Mouse (Mus musculus) cortical plate, adult 2 months (tissue): ENCODE measurements around the gene Defb23. TPM values are rescaled to one million over a fixed set of nuclear protein-coding genes. Genes with fewer than 3 reads are reported as not detected.

Source experiments
- H3K27ac ChIP-seq: fragments of 200-500 bp; 2 replicates; pipeline ENCODE4 v1.5.1; 2012; ENCODE audit warnings: low read length, control low read depth, inconsistent platforms; ENCODE audit not compliant: insufficient read depth
- H3K4me1 ChIP-seq: fragments of 200-500 bp; 2 replicates; pipeline ENCODE4 v1.6.1; 2011; ENCODE audit warnings: low read length; ENCODE audit not compliant: control insufficient read depth, insufficient read depth
- H3K4me3 ChIP-seq: fragments of 200-500 bp; 2 replicates; pipeline ENCODE4 v1.5.1; 2011; ENCODE audit warnings: mild to moderate bottlenecking, low read length, control low read depth; ENCODE audit not compliant: insufficient read depth
- CTCF ChIP-seq: fragments of 200-500 bp; IDR thresholded peaks from 2 replicates; pipeline ENCODE4 v1.5.1; 2011; ENCODE audit warnings: mild to moderate bottlenecking, control low read depth, low read length; ENCODE audit not compliant: insufficient read depth; ENCODE audit errors: extremely low read depth
- POLR2A ChIP-seq: fragments of 200-500 bp; IDR thresholded peaks from 2 replicates; pipeline ENCODE4 v1.6.1; 2011; ENCODE audit warnings: mild to moderate bottlenecking, low read length, control low read depth; ENCODE audit not compliant: insufficient read depth; ENCODE audit errors: extremely low read depth
- polyA plus RNA-seq: library from polyadenylated mRNA; depleted of rRNA; stranded (reverse); fragments of >200 nt; gene quantifications from 2 replicates; pipeline ENCODE4 v1.2.3, GENCODE M21; 2012

Defb23 gene
- polyA plus RNA-seq, 1 experiment: not detected

DNA sequence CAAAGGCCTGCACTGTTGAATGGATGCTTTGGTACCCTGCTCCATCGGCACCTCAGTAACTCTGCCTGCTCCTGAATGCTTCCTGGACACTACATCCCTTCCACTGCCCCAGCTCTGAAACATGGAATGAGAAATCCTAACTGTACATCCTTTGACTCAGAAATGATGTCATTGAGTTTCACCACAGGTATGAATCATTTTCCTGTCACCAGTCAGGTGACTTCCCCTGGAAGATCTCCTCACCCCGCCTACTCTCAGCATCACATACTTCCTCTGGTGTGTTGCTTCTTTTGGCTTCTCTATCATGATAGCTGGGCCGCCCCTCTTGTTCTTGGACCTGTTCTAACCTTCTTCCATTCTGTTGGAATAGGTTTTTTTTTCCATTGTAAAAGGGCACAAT is 16.5 kb upstream of the Defb23 start:
- Histone ChIP-seq H3K27ac (no peak overlapping the region), H3K4me1 (no peaks in the 10 kb centered on the region), H3K4me3 (no peak overlapping the region)
- TF ChIP-seq POLR2A: no peak
- no peak for TF ChIP-seq CTCF

DNA sequence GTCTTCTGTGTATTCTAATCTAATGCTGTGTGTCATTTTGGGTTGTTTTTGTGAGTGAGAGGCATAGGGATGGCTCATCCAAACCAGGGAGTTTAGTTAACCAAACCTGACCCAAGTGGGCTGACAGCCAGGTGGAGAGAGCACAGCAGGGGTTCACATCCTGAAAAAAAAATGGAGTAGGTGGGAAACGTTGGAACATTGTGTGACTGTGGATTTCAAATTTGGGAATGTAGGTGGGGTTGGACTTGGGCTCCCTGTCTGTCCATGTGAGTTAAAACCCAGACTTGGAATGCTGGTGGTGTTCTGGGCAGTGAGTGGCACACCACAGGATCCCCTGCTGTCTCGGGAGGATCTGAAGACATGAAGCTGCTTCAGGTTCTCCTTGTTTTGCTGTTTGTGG is 12.3 kb upstream of the Defb23 start, which contains the start of gene Defb20:
Gene Defb20, plus strand, starts transcription at position 301 of the 400 bp plus-strand sequence.
- no peak within 1 kb of the TSS for H3K4me3 ChIP-seq
- no peaks in the 10 kb centered on the region for H3K4me1 ChIP-seq
- no peak within 1 kb of the TSS for H3K27ac ChIP-seq
- TF ChIP-seq CTCF: no peak
- no peak for TF ChIP-seq POLR2A

DNA sequence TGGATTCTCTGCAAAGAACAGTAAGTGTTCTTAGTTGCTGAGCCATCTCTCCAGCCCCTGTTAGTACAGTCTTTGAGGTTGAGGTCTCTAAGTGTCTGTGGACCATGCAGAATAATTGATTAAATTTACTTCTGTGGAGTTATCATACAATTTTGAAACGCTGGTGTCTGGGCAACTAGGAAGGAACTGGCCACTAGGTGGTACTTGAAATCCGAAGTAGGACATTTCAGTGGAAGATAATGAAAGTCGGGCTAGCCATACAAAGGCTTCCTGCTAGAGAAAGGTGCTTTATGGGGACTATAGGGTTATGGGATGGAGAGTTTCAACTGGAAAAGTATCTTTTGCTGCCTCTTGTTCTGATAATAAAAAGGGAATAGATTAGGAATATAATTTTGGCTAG is 8.0 kb upstream of the Defb23 start:
- H3K4me1 ChIP-seq: no peaks in the 10 kb centered on the region
- H3K27ac ChIP-seq: no peak overlapping the region
- no peak overlapping the region for H3K4me3 ChIP-seq
- TF ChIP-seq POLR2A (no peak), CTCF (0 out of 2 replicates have a peak, but pooled peaks have one; percentile 1)

GRCm38 (mm10) chr2:152470973-152471372 is 6.6 kb upstream of the Defb23 start:
- Histone ChIP-seq H3K4me1 (no peaks in the 10 kb centered on the region), H3K4me3 (no peak overlapping the region), H3K27ac (no peak overlapping the region)
- TF ChIP-seq CTCF: peak; percentile 28; the same call in 1 of the 2 replicates
- no peak for TF ChIP-seq POLR2A

GRCm38 (mm10) chr2:152459241-152459640 is 5.2 kb downstream of the Defb23 start:
- TF ChIP-seq CTCF (no peak), POLR2A (no peak)
- Histone ChIP-seq H3K4me1 (no peaks in the 10 kb centered on the region), H3K27ac (no peak overlapping the region), H3K4me3 (no peak overlapping the region)

DNA sequence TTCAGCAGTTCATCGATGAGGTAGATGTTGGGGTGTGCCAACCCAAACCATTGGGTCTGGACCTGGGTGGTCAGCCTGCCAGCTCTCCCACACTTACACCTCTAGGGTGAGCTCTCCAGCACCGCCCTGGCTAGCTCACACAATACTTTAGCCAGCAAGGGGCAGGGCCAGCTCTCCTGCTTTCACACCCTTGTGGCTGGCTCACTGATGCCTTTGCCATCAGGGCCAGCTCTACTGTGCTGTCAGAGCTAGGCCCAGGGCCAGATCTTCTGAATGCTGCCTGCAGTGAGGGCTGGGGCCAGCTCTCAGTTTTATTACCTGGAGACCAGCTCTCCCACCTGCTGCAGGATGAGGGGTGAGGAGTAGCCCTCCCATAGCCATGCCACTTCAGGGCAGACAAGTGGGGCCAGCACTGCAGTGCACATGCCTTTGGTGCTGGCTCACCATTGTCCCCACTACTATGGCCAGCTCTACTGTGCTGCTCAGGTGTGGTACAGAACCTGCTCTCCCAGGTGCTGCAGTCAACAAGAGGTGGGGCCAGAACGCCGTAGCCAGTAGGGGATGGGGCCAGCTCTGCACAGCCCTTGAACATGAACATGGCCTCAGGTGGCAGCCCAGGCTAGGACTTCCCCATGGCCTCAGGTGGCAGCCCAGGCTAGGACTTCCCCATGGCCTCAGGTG is 12.2 kb downstream of the Defb23 start:
- Histone ChIP-seq H3K4me1 (no peaks in the 10 kb centered on the region), H3K27ac (no peak overlapping the region), H3K4me3 (no peak overlapping the region)
- TF ChIP-seq CTCF (no peak), POLR2A (no peak)

DNA sequence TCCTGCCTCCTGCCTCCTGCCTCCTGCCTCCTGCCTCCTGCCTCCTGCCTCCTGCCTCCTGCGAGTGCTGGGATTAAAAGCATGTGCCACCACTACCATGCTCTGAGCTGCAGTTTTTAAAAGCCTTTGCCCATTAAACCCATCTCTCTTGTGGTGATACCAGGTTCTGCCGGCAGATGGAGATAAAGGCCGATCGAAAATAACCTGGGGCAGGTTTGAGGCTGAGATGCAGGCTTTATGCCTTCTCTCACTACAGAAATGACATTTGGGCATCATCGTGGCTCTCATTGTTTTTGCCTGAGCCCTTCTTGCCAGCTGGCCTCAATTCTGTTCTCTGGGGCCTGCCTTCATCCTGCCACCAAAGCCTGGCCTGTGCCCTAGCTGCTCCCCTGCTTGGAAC is 14.2 kb downstream of the Defb23 start:
- Histone ChIP-seq H3K27ac (no peak overlapping the region), H3K4me3 (no peak overlapping the region), H3K4me1 (no peaks in the 10 kb centered on the region)
- TF ChIP-seq CTCF: peak; percentile 65
- TF ChIP-seq POLR2A: no peak

- no peak for TF ChIP-seq CTCF
- TF ChIP-seq POLR2A: no peak
- no peak overlapping the region for H3K27ac ChIP-seq
- H3K4me1 ChIP-seq: no peaks in the 10 kb centered on the region
- H3K4me3 ChIP-seq: no peak overlapping the region
These were observed 17.0 kb downstream of the Defb23 start for GRCm38 (mm10) chr2:152447461-152447860.

GRCm38 (mm10) chr2:152446642-152447041 is 17.8 kb downstream of the Defb23 start:
- H3K4me1 ChIP-seq: no peaks in the 10 kb centered on the region
- no peak overlapping the region for H3K4me3 ChIP-seq
- TF ChIP-seq POLR2A (no peak), CTCF (no peak)
- no peak overlapping the region for H3K27ac ChIP-seq

GRCm38 (mm10) chr2:152443281-152443680 is 21.1 kb downstream of the Defb23 start:
- Histone ChIP-seq H3K4me1 (no peaks in the 10 kb centered on the region), H3K4me3 (no peak overlapping the region), H3K27ac (no peak overlapping the region)
- TF ChIP-seq POLR2A (no peak), CTCF (no peak)

GRCm38 (mm10) chr2:152442322-152442721 is 22.1 kb downstream of the Defb23 start:
- H3K4me3 ChIP-seq: no peak overlapping the region
- no peak overlapping the region for H3K27ac ChIP-seq
- TF ChIP-seq CTCF (no peak), POLR2A (no peak)
- no peaks in the 10 kb centered on the region for H3K4me1 ChIP-seq

- Histone ChIP-seq H3K4me1 (no peaks in the 10 kb centered on the region), H3K27ac (no peak overlapping the region), H3K4me3 (no peak overlapping the region)
- TF ChIP-seq CTCF (no peak), POLR2A (no peak)
These were observed 24.6 kb downstream of the Defb23 start for GRCm38 (mm10) chr2:152439833-152440232.
